Mouse (Mus musculus): ENCODE data around the gene Efnb1.

- TF ChIP-seq CTCF (IDR thresholded peaks at IDR 0.05; ENCODE audit: low read depth, low read length) (no peak), EP300 (IDR thresholded peaks at IDR 0.05; ENCODE audit: insufficient read depth, low read depth, low read length) (no peak)
These were observed 43.2 kb upstream of the Efnb1 start for GRCm38 (mm10) chrX:99092704-99093103.
